Mouse (Mus musculus): ENCODE results near the gene Dok5.

DNA sequence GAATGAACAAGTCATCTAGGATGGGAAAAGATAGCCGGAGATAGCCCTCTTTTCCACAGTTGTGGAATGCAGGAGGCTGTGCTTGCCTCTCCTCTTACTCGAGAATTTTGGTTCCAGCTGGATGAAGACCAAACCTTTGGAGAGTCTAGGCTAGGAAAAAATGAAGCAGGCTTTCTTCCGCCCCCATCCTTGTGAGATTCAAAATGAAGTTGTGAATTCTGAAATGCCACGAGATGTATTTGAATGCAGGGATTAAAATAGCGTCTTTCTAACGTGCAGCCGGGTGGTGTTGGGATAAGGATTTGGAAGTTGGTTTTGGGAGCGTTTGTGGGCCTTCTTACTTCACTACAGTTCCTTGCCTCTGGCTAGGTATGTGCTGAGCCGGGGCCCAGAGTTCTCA is 6.8 kb downstream of the Dok5 start:
- TF ChIP-seq CTCF (IDR thresholded peaks at IDR 0.05; ENCODE audit: control insufficient read depth, insufficient read depth, insufficient replicate concordance, low read depth, low read length) (no peak), POLR2A (IDR thresholded peaks at IDR 0.05; ENCODE audit: control insufficient read depth, low read depth, low read length) (no peak)
